ENCODE assay signal across 9 mouse cellular contexts in the genomic region with DNA sequence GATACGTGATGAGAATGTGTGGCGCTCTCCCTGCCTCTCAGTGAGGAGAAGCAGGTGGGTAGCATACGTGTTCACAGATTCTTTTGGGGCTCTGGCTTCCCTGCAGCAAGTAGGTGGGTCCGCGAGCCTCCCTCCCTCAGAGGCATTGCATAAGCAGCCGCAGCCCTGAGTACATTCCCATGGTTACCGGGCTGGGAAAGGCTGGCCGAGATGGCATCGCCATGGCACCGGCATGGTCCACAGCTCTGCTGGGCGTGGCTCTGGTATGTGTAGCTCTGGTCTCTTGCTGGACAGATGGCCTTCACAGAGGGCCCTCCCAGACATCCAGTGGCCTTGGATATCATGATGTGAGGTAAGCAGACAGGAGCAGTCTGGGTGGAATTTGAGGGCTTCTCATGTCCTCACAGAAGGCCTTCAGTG. TPM values are rescaled to one million over a fixed set of nuclear protein-coding genes. Genes with fewer than 3 reads are reported as not detected.
DNase-seq lines count a peak whose midpoint lies in the region; ATAC-seq and TF ChIP-seq lines count a peak whose summit lies in the region.
"Had no signal": no experiment of that assay in that cellular context is flagged by ENCODE, and none has a peak within 500 bp of the region (broad histone marks: within the 10 kb centered on the region; RNA-seq: fewer than 3 reads in every experiment).

No protein-coding gene starts in this region.

- no peak for TF ChIP-seq CTCF in kidney, postnatal 0 days (IDR thresholded peaks at IDR 0.05; ENCODE audit: low read depth)
- TF ChIP-seq CTCF in stomach, postnatal 0 days (IDR thresholded peaks at IDR 0.05; ENCODE audit: low read depth), result no peak

- no peaks in the 10 kb centered on the region; the same call in 1 of the 2 replicates for H3K4me1 ChIP-seq in kidney, postnatal 0 days (replicated peaks; ENCODE audit: insufficient read depth, low read length)
- no peaks in the 10 kb centered on the region; the same call in 1 of the 2 replicates for H3K4me1 ChIP-seq in stomach, postnatal 0 days (replicated peaks; ENCODE audit: control insufficient read depth, insufficient read depth)

- no peak overlapping the region for H3K9ac ChIP-seq in kidney, postnatal 0 days (ENCODE audit: low read depth, low read length)
- H3K9ac ChIP-seq in stomach, postnatal 0 days (ENCODE audit: low read length), result no peak overlapping the region

- no peaks in the 10 kb centered on the region for H3K36me3 ChIP-seq in kidney, postnatal 0 days (ENCODE audit: insufficient read depth, low read length)
- no peaks in the 10 kb centered on the region for H3K36me3 ChIP-seq in stomach, postnatal 0 days (ENCODE audit: control insufficient read depth, insufficient read depth, low read length)
- H3K36me3 ChIP-seq: G1E had no signal

- no peaks in the 10 kb centered on the region for H3K27me3 ChIP-seq in kidney, postnatal 0 days (ENCODE audit: insufficient read depth, low read length)
- H3K27me3 ChIP-seq in stomach, postnatal 0 days (ENCODE audit: control insufficient read depth, insufficient read depth, low read length), result no peaks in the 10 kb centered on the region

- no peak for TF ChIP-seq EP300 in stomach, postnatal 0 days (optimal IDR thresholded peaks at IDR 0.05)

- DNase-seq in kidney, postnatal 0 days (ENCODE audit: low spot score), result no peak
- DNase-seq in kidney, postnatal 14 days, result no peak
- DNase-seq in cerebellum, adult 18-20 months, result peak; percentile 72 to 74
- DNase-seq in frontal cortex, adult 2 months (ENCODE audit: extremely low spot score in 1 of 2, low spot score in 1 of 2), result peak; percentile 86
- DNase-seq in layer of hippocampus, adult 18-20 months (ENCODE audit: low spot score in 2 of 2), result peak; percentile 78 to 88
- DNase-seq in lung, postnatal 36 days, result peak; percentile 46
- DNase-seq in stomach, postnatal 0 days (ENCODE audit: low spot score), result peak; percentile 37
- DNase-seq in spleen, adult 12 weeks (ENCODE audit: low spot score), result no peak

- no peak overlapping the region for H3K4me3 ChIP-seq in kidney, postnatal 0 days (replicated peaks; ENCODE audit: low read depth, low read length)
- H3K4me3 ChIP-seq in stomach, postnatal 0 days (ENCODE audit: low read depth, low read length), result no peak overlapping the region

- no peak overlapping the region for H3K4me2 ChIP-seq in kidney, postnatal 0 days (ENCODE audit: low read length)
- H3K4me2 ChIP-seq in stomach, postnatal 0 days (replicated peaks; ENCODE audit: low read depth), result peak overlapping the region; percentile 25

- 0 out of 2 replicates have a peak, but pooled peaks have one; percentile 53 for ATAC-seq in kidney, postnatal 0 days (replicated peaks; ENCODE audit: low FRiP score, low read depth)
- ATAC-seq in stomach, postnatal 0 days (ENCODE audit: low FRiP score, low TSS enrichment), result peak; percentile 41; the same call in 1 of the 2 replicates

- 51% methylated on average over 11 of the region's 11 CpGs for WGBS in kidney, postnatal 0 days
- WGBS in stomach, postnatal 0 days, result 47% methylated on average over 11 of the region's 11 CpGs

- no peaks in the 10 kb centered on the region for H3K9me3 ChIP-seq in kidney, postnatal 0 days (replicated peaks; ENCODE audit: low read length)
- H3K9me3 ChIP-seq in stomach, postnatal 0 days (ENCODE audit: control insufficient read depth, low read length), result no peaks in the 10 kb centered on the region
- H3K9me3 ChIP-seq: G1E had no signal

- H3K27ac ChIP-seq in kidney, postnatal 0 days, result peak overlapping the region; percentile 47; the same call in 1 of the 2 replicates
- peak overlapping the region; percentile 69 for H3K27ac ChIP-seq in stomach, postnatal 0 days (replicated peaks)

RNA-seq across cellular contexts. Expression of a gene that starts 20.5 kb away (rescaled TPM):
- polyA plus RNA-seq in kidney, postnatal 0 days (2015; fragmentation: Nextera tagmentation; extraction: Ambion mirVana), result 0.17 and 0.59 TPM in 2 replicates
- polyA plus RNA-seq in frontal cortex, adult 2 months (2012; rRNA removed), result 0.04 and 0.08 TPM in 2 replicates
- not detected for total RNA-seq in layer of hippocampus, adult 18-20 months (2021)
- not detected in 2 replicates for polyA plus RNA-seq in stomach, postnatal 0 days (2015; fragmentation: Nextera tagmentation; extraction: Ambion mirVana)
- polyA plus RNA-seq: G1E had no signal

RNA-seq across cellular contexts. Expression of a gene that starts 55.1 kb away (rescaled TPM):
- 1.2 TPM in 2 replicates for polyA plus RNA-seq in kidney, postnatal 0 days (2015; fragmentation: Nextera tagmentation; extraction: Ambion mirVana)
- polyA plus RNA-seq in frontal cortex, adult 2 months (2012; rRNA removed), result 119 and 133 TPM in 2 replicates
- total RNA-seq in layer of hippocampus, adult 18-20 months (2021), result 100 to 1,000 TPM; 133 to 142 TPM
- polyA plus RNA-seq in stomach, postnatal 0 days (2015; fragmentation: Nextera tagmentation; extraction: Ambion mirVana), result 5.4 and 5.5 TPM in 2 replicates
- polyA plus RNA-seq: G1E had no signal

Comparison
In these comparisons a context has a peak if more than half of its experiments do, and no peak if none do; other contexts are left out.
1. DNase-seq: peak in cerebellum, adult 18-20 months (2 of 2), frontal cortex, adult 2 months (2 of 2), layer of hippocampus, adult 18-20 months (2 of 2), lung, postnatal 36 days (single experiment) and stomach, postnatal 0 days (single experiment); none in kidney, postnatal 0 days (single experiment), kidney, postnatal 14 days (single experiment) and spleen, adult 12 weeks (single experiment).
2. RNA of a gene that starts 55.1 kb away (polyA plus RNA-seq): 119 to 133 TPM in frontal cortex, adult 2 months; 5.4 to 5.5 TPM in stomach, postnatal 0 days and 1.2 TPM in kidney, postnatal 0 days; every median in the first group is over 10 times any median in the second.